Mouse (Mus musculus): ENCODE measurements around the gene Ipo13. TPM values are rescaled to one million over a fixed set of nuclear protein-coding genes. Genes with fewer than 3 reads are reported as not detected.

The Ipo13 gene
- 8.9 and 11.4 TPM in 2 replicates for total RNA-seq (2017)

DNA sequence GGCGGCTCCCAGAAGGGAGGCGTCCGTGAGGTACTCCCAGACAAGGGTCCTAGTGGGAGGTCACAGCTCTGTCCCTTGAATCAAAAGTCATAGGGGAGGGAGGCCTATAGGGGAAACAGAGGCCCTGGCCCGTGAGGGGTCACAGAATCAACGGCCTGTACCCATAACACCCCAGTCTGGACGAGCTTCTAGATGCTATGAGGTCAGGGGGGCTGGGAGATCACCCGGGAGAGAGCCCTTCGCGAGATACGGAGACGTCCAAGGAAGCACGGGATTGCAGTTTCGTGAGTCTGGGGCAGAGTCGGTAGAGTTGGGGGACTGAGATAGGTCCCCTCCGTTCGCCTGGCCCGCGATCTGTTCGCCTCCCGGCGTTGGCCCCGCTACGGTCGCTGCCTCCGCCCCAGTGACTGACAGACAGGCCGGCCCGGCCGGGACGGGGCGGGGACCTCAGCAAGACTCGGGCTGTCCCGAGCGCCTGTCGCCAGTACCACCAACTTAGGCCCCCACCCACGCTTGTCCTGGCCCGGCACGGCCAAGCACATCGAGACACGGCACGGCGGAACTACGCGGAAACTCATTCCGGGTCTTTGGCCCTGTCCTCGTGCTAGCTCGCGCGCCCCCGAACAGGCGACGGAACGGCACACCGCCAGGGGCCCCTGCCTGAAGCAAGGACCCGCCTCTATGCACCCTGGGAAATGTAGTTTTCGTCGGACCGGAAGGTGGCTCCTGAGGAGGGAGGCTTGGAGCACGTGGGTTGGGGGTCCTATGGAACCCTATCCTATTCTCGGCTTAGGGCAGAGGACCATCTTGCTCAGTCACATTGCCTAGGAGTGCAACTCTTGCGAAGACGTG lies at the start of gene Ipo13:
Ipo13 (minus strand) TSS at position 409 of the 852 bp plus-strand sequence.
- peak; percentile 82 to 88 for ATAC-seq (replicated peaks in 1 of 2; ENCODE audit: insufficient read depth in 1 of 2, low FRiP score in 2 of 2, low TSS enrichment in 1 of 2, low read depth in 1 of 2, poor library complexity in 2 of 2, severe bottlenecking in 2 of 2)

DNA sequence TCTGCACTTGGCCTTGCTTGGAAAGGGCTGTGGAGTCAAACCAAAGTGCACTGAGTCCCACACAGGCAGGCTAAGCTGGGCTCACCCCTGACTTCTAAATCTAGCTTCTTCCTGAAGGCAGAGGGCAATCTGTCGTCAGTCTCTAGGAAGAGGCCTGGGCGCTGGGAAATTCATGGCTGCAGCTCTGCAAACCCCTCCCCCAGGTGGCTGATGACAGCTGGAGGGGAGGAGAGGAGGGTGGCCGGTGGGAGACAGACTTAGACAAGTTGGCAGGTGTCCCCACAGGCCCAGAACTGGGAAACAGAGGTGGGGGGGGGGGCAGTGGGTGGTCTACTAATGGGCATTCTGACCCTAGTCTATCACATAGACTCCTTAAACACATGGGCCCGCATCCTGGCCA lies 42.7 kb upstream of the Ipo13 start:
- no peak for ATAC-seq (replicated peaks in 1 of 2; ENCODE audit: insufficient read depth in 1 of 2, low FRiP score in 2 of 2, low TSS enrichment in 1 of 2, low read depth in 1 of 2, poor library complexity in 2 of 2, severe bottlenecking in 2 of 2)

DNA sequence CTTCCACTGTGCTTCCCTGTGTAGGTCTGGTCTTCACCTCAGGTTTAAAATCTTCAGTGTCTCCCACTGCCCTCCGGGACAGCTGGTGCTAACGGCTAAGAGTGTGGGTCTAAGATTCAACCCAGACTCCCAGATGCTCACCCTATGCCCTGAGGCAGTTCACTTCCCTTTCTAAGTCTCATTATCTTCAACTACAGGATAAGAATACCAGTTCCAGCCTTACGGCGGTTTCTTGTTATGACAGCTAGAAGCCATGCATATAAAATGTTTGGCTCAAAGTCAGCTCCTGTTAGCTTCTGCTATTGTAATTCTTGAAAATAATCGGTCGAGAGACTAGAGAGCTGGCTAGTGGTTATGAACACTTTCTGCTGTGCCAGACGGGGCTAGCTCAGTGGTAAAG lies 32.7 kb upstream of the Ipo13 start:
- no peak for ATAC-seq (replicated peaks in 1 of 2; ENCODE audit: insufficient read depth in 1 of 2, low FRiP score in 2 of 2, low TSS enrichment in 1 of 2, low read depth in 1 of 2, poor library complexity in 2 of 2, severe bottlenecking in 2 of 2)

DNA sequence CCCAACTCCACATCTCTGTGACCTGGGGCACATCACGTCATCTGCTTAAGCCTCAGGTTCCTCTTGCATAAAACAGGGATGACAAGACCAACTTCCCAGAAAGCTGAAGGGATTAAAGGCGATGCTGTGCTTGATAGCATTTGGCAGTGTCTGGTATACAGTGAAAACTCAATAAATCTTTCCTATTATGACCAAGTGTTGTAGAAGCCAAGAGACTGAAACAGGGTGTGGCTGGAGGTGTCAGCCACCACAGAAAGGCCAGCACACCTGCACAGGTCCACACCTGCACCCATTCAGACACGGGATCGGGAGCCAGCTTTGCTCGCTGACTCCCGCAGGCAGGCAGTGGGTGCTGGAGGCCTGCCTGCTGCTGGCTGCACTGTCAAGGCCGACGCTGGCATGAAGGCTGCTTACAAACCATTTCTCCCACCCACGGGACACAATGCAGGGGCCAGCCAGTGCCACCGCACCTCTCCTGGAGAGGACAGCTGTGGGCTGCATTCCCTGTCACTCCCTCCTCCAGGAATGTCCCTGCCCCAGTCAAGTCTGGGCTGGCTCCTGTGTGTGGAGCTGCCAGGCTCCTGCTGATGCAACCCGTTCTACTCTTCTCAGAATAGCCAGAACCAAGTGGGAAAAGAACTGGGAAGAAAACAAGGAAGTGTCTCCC lies 32.0 kb upstream of the Ipo13 start:
- no peak for ATAC-seq (replicated peaks in 1 of 2; ENCODE audit: insufficient read depth in 1 of 2, low FRiP score in 2 of 2, low TSS enrichment in 1 of 2, low read depth in 1 of 2, poor library complexity in 2 of 2, severe bottlenecking in 2 of 2)

DNA sequence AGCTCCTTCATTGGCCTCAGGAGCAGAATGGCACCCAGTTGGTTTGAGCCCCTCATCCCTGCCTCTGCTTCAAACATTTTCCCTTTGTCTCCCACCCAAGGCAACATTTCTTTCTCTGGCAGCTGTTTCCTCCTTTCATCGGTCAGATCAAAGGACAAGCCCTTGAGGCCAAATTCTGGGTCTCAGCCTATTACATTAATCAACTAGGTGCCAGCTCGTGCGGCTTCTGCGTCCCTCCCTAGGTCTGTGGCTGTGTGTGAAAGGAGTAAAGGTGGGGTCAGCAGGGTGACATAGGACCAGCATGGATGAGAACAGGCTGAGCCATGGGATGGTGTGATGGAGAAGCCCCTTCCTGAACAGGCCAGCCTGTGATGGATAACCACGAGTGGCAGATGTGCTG lies 28.5 kb upstream of the Ipo13 start:
- no peak for ATAC-seq (replicated peaks in 1 of 2; ENCODE audit: insufficient read depth in 1 of 2, low FRiP score in 2 of 2, low TSS enrichment in 1 of 2, low read depth in 1 of 2, poor library complexity in 2 of 2, severe bottlenecking in 2 of 2)

DNA sequence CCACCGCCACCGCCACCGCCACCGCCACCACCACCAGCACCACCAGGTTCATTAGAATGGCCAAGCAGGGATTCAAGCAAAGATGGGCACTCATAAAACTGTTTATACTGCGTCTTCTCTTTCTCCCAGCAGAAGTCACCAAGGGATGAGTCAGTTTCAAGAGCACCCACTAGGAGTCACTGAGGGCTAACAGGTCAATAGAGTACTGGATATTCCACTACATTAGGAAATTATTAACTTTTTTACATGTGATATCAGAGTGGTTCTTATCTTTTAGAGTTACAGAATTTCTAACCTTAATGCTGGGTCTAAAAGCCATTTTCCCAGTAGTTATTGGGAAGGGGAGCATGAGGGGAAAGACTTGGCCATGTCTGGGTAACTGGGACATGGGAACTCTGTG lies 22.2 kb upstream of the Ipo13 start:
- ATAC-seq (replicated peaks in 1 of 2; ENCODE audit: insufficient read depth in 1 of 2, low FRiP score in 2 of 2, low TSS enrichment in 1 of 2, low read depth in 1 of 2, poor library complexity in 2 of 2, severe bottlenecking in 2 of 2): no peak

DNA sequence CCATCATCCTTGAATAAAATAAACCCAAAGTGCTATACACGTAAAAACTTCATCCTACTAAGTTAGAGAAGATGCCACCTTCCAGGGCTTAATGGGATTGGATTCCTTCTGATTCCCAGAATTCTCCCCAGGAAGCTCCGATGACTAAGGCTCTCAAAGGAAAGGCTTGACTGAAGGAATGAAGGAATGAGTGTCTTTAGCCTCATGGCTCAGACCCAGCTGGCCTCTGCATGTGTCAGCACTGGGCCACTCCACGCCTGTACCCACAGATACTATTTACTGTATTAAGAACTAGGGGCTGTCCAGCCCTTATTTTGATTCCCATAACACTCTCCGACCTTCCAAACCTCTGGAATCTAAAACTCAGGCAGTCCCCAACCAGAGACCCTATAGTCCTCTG lies 19.3 kb upstream of the Ipo13 start:
- ATAC-seq (replicated peaks in 1 of 2; ENCODE audit: insufficient read depth in 1 of 2, low FRiP score in 2 of 2, low TSS enrichment in 1 of 2, low read depth in 1 of 2, poor library complexity in 2 of 2, severe bottlenecking in 2 of 2): no peak

DNA sequence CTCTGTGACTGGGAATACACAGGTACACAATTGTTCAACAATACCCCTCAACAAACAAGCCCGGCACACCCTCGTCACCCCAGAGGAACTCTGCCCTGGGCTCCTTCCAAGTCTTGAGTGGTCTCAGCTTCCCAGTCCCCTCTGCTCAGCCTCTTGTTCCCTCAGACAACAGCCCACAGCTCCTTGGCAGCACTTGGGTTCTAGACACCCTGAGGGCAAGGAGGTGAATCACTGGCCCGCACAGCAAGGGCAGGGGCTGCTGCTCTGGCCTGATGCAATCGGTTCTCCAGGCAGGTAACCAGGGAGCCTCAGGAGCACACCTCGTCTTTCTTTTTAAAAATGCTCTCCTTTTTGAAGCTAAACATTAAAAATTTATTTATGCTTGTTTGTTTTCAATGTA lies 18.4 kb upstream of the Ipo13 start:
- ATAC-seq (replicated peaks in 1 of 2; ENCODE audit: insufficient read depth in 1 of 2, low FRiP score in 2 of 2, low TSS enrichment in 1 of 2, low read depth in 1 of 2, poor library complexity in 2 of 2, severe bottlenecking in 2 of 2): no peak

DNA sequence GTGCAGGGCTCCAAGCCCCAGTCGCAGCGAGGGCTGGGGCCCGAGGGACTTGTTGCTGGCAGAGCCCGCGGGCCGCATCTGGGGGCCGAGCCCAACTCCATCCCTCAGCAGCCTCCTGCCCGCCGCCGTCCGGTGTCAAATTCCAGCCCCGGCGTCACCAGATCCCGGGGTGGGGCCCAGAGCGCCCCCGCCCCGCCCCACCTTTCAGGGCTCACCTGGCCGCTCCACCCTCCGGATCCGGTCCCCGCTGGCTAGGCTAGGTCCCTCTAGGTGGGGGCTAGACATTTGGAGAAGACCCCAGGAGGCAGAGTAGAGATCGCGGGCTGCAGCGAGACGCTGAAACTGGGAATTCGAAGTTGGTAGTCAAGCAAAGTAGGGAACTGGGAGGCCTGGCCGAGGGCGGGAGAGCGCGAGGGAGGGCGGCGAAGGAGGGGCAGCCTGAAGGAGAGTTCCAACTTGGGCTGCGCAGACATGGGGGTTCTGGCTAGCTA lies 14.6 kb upstream of the Ipo13 start, which contains the start of gene Artn:
Artn (minus strand) TSS at position 373 of the 491 bp plus-strand sequence.
- ATAC-seq (replicated peaks in 1 of 2; ENCODE audit: insufficient read depth in 1 of 2, low FRiP score in 2 of 2, low TSS enrichment in 1 of 2, low read depth in 1 of 2, poor library complexity in 2 of 2, severe bottlenecking in 2 of 2): no peak

DNA sequence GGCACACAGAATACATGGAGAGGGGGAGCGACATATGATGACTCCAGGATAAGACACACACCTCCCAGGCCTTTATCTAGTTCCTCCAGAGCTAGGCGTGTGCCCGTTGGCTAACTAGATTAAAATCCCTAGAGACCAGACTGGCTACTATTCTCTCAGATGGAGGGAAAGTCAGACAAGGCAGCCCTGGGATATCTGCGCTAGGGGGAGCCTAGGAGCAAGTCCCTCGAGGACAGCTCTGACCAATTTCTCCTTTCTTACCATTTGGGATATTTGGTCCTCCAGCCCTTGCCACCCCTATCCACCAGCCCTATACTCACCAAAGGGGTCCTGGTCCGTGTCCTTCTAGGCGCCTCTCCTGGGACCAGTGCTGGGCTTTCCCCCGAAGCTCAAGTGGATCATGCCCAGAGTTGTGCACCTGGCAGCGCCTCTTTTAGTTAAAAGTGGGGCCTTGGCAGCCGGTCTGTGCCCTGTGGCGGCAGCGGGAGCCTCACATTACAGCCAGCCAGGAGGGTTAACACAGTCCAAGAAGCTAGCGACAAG lies 14.0 kb upstream of the Ipo13 start:
- ATAC-seq (replicated peaks in 1 of 2; ENCODE audit: insufficient read depth in 1 of 2, low FRiP score in 2 of 2, low TSS enrichment in 1 of 2, low read depth in 1 of 2, poor library complexity in 2 of 2, severe bottlenecking in 2 of 2): peak; percentile 40 to 54; a peak in 2 of 4 replicates

DNA sequence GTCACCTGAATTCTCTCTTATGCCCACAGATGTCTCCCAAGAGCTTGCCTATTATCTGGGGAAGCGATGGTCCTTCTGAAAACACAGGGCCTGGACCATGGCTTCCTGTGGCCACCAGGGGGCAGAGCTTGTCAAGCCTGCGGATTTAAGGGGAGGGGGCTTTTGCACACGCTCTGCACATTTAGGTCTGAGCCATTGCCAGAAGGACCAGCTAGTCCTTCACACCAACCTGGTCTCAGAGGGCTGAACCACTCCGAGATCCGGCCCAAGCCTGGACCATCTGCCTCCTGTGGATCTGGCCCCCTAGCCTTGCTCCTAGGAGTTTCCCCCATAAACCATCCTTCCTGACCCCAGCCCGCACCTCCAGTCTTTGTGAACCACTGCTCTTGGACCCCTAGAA lies 13.4 kb upstream of the Ipo13 start:
- 0 out of 4 replicates have a peak, but pooled peaks of 1 of the 2 experiments have one; percentile 33 for ATAC-seq (replicated peaks in 1 of 2; ENCODE audit: insufficient read depth in 1 of 2, low FRiP score in 2 of 2, low TSS enrichment in 1 of 2, low read depth in 1 of 2, poor library complexity in 2 of 2, severe bottlenecking in 2 of 2)

DNA sequence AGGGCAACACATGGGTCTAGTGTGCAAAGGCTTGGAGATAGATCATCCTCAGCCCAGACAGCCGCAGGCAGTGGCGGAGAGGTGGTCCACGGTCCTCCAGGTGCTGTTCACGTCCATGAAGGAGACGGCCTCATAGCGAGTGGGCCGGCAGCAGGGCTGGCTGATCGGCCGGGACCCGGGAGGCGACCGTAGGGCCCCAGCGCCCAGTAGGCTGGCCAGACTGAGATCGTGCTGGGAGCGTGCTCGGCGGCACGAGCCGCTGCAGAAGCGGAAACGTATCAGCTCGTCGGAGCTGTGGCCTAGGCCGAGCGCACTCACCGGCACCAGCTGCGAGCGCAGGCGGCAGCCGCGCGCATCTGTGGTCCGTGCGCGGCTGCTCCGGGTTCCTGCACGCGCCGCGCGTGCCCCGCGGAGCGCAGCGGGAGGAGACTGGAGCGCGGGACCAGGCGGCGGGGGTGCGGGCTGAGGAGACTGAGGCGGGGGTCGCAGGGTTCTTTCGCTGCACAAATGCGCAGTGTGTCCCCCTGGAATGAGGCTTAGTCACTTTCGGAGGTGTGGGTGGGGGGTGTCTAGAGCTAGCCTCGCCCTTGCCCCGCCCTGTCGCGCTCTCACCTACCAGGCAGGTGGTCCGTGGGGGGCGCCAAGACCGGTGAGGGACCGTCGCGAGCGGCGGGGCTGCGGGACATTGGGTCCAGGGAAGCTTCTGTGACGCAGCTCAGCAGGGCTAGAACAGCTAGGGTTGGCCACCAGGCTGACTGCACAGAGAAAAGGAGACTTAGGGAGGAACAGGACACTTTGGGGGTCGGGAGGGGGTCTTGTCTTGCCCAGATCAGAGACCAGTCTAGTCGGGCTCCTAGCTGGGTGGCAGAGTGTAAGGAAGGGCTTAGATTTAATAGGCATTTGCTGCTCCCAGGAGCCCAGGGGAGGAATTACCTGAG lies 12.0 kb upstream of the Ipo13 start:
- ATAC-seq (replicated peaks in 1 of 2; ENCODE audit: insufficient read depth in 1 of 2, low FRiP score in 2 of 2, low TSS enrichment in 1 of 2, low read depth in 1 of 2, poor library complexity in 2 of 2, severe bottlenecking in 2 of 2): 0 out of 4 replicates have a peak, but pooled peaks of 1 of the 2 experiments have one; percentile 27

DNA sequence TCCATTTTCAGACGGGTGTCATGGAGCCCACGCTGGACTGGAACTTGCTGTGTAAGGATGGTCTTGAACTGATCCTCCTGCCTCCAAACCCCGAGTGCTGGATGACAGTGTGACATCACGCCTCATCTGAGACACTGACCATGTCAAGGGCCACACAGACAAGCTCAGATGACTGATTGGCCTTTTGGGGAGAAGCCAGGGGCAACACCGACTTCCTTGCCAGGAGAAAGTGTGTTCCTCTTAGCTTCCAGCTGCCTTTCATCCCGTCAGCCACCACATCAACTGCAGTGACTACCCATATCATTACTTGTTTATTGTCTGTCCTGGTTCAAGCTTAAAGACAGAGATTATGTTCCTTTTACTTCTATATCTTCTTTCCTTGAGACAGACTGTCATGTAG lies 10.1 kb upstream of the Ipo13 start:
- no peak for ATAC-seq (replicated peaks in 1 of 2; ENCODE audit: insufficient read depth in 1 of 2, low FRiP score in 2 of 2, low TSS enrichment in 1 of 2, low read depth in 1 of 2, poor library complexity in 2 of 2, severe bottlenecking in 2 of 2)

DNA sequence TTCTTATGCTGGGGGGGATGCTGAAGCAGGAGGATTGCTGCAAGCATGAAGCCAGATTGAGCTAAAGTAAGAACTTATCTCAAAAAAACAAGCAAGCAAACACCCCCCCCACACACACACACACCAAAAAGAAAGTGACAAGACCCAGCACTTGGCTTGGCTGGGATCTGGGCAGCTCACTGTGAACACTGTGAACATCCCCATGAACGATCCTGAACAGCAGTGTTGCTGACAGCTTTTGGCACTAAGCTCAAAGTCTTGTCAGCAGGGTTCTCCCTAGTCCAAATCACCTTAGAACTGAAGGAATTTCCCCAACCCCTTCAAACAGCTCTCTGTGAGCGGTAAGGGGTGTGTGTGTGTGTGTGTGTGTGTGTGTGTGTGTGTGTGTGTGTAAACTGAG lies 8.7 kb upstream of the Ipo13 start:
- ATAC-seq (replicated peaks in 1 of 2; ENCODE audit: insufficient read depth in 1 of 2, low FRiP score in 2 of 2, low TSS enrichment in 1 of 2, low read depth in 1 of 2, poor library complexity in 2 of 2, severe bottlenecking in 2 of 2): no peak

DNA sequence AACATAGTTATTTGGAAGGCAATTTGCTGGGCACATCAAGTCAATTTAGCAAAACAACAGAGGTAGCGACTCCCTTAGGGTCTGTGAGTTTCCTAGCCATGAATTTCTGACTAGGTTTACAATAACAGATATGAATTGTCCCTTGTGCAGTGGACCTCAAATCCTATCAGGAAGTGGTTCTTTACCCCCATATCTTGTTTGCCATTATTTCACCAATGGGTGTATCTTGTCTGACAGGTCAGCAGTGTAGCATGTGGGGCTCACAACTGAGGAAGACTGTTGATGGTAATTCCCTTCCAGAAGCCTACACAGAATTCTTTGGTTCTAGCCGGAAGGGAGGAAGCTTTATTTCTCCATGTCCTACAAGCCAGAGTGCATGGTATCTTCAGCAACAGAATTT lies 6.6 kb upstream of the Ipo13 start:
- no peak for ATAC-seq (replicated peaks in 1 of 2; ENCODE audit: insufficient read depth in 1 of 2, low FRiP score in 2 of 2, low TSS enrichment in 1 of 2, low read depth in 1 of 2, poor library complexity in 2 of 2, severe bottlenecking in 2 of 2)

DNA sequence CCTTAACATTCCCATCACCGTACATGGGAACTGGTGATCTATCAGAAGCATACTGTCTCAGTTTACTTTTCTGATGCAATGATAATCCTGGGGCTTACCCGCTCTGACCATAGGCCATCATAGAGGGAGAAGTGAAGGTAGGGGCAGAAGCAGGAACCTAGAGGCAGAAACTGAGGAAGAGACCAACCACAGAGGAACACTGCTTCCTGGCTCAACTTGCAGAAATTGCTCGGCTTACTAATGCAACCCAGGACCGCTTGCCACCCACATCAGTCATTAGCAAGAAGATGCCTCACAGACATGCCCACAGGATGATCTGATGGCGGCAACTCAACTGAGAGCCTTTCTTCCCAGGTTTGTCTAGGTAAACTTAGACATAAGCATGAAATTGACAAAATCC lies 4.0 kb upstream of the Ipo13 start:
- 0 out of 4 replicates have a peak, but pooled peaks of 1 of the 2 experiments have one; percentile 11 for ATAC-seq (replicated peaks in 1 of 2; ENCODE audit: insufficient read depth in 1 of 2, low FRiP score in 2 of 2, low TSS enrichment in 1 of 2, low read depth in 1 of 2, poor library complexity in 2 of 2, severe bottlenecking in 2 of 2)

DNA sequence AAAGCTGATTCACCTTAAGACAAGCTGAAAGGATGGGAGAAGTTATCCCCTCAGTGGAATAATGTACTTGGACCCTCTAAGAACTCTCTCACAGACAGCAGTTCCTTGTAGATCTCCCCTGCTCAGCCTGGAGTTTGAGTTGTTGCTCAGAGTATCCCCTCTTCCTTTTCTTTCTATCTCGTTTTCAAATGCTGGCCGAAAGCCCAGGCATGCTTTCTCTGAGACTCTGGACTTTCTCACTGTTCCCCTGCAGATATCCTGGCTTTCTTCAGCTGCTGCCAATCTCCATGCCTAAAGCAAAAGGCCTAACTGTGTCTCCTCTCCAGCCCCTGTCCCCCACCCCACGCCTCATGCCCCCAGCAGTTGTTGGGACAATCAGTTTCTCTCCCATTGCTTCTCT lies 3.5 kb upstream of the Ipo13 start:
- ATAC-seq (replicated peaks in 1 of 2; ENCODE audit: insufficient read depth in 1 of 2, low FRiP score in 2 of 2, low TSS enrichment in 1 of 2, low read depth in 1 of 2, poor library complexity in 2 of 2, severe bottlenecking in 2 of 2): no peak

Measured in hematopoietic stem cell, adult 5-6 weeks (primary cell).